Mouse (Mus musculus) ES-Bruce4 (cell line): ENCODE data around the gene Cdh13. TPM values are rescaled to one million over a fixed set of nuclear protein-coding genes. Genes with fewer than 3 reads are reported as not detected.

Source experiments
- H3K27ac ChIP-seq: 2 replicates; pipeline ENCODE4 v1.5.1; 2012; ENCODE audit warnings: low read length, inconsistent platforms; ENCODE audit not compliant: insufficient read depth
- H3K27me3 ChIP-seq: 2 replicates; pipeline ENCODE4 v1.6.1; 2012; ENCODE audit warnings: mild to moderate bottlenecking, low read length, inconsistent platforms; ENCODE audit not compliant: control insufficient read depth, poor library complexity, insufficient read depth, severe bottlenecking
- H3K36me3 ChIP-seq: 2 replicates; pipeline ENCODE4 v1.6.1; 2012; ENCODE audit warnings: inconsistent platforms, mild to moderate bottlenecking, low read length, moderate library complexity; ENCODE audit not compliant: control insufficient read depth, poor library complexity, insufficient read depth, severe bottlenecking
- H3K4me1 ChIP-seq: one replicate; pipeline ENCODE4 v1.8.1; 2011; ENCODE audit warnings: low read length; ENCODE audit not compliant: control insufficient read depth, insufficient read depth
- H3K4me3 ChIP-seq: 2 replicates; pipeline ENCODE4 v1.5.1; 2011; ENCODE audit warnings: low read depth, mild to moderate bottlenecking, low read length
- H3K9ac ChIP-seq: 2 replicates; pipeline ENCODE4 v1.6.1; 2012; ENCODE audit warnings: low read depth, mild to moderate bottlenecking, inconsistent platforms; ENCODE audit not compliant: poor library complexity, severe bottlenecking
- H3K9me3 ChIP-seq: replicated peaks from 2 replicates; pipeline ENCODE4 v1.6.1; 2012; ENCODE audit warnings: mild to moderate bottlenecking, low read length, inconsistent platforms; ENCODE audit not compliant: control insufficient read depth, poor library complexity, insufficient read depth, severe bottlenecking
- CTCF ChIP-seq: IDR thresholded peaks from one replicate; pipeline ENCODE4 v1.8.1; 2011; ENCODE audit warnings: low read depth, low read length
- EP300 ChIP-seq: IDR thresholded peaks from 2 replicates; pipeline ENCODE4 v1.6.1; 2011; ENCODE audit warnings: low read depth, low read length; ENCODE audit not compliant: insufficient read depth
- POLR2A ChIP-seq: IDR thresholded peaks from one replicate; pipeline ENCODE4 v1.8.1; 2011; ENCODE audit warnings: low read length; ENCODE audit not compliant: insufficient read depth
- polyA plus RNA-seq: library from polyadenylated mRNA; stranded (reverse); fragments of >200 nt; gene quantifications from 2 replicates; pipeline ENCODE4 v1.2.4, GENCODE M21; 2011; ENCODE audit warnings: low read depth; ENCODE audit not compliant: missing spikeins, insufficient read depth, insufficient read length

Gene Cdh13
- polyA plus RNA-seq, 1 experiment, result 2.0 TPM

GRCm38 (mm10) chr8:118995641-118996188 lies 712.2 kb downstream of the Cdh13 start:
- Histone ChIP-seq H3K27me3 (no peaks in the 10 kb centered on the region), H3K4me1 (no peaks in the 10 kb centered on the region), H3K36me3 (no peaks in the 10 kb centered on the region), H3K9ac (no peak overlapping the region), H3K27ac (no peak overlapping the region), H3K4me3 (no peak overlapping the region), H3K9me3 (peaks cover 8% of the 10 kb centered on the region)
- no peak for TF ChIP-seq CTCF
- no peak for TF ChIP-seq POLR2A
- no peak for TF ChIP-seq EP300

DNA sequence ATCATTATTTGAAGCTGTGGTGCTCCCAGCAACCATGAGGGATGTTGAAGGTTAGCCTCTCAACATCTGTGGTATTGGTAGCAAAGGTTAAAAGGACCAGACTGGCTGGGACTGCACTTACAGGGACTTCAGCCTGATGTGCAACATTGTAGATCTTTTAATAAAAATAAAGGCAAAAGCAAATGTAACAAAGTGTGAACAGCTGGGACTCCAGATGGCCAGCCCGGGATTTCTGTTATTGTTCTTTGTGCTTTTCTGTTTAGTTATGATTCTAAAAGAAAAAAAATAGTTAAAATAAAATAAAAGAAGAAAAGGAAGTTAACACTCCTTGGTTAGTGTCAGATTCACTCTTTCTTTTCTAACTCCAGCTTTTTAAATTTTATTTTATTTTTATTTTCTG lies 717.1 kb downstream of the Cdh13 start:
- Histone ChIP-seq H3K9me3 (peaks cover 8% of the 10 kb centered on the region; the same call in 1 of the 2 replicates), H3K27me3 (no peaks in the 10 kb centered on the region), H3K9ac (no peak overlapping the region), H3K27ac (no peak overlapping the region), H3K36me3 (no peaks in the 10 kb centered on the region), H3K4me3 (no peak overlapping the region), H3K4me1 (no peaks in the 10 kb centered on the region)
- TF ChIP-seq CTCF, result no peak
- no peak for TF ChIP-seq EP300
- TF ChIP-seq POLR2A, result no peak

- TF ChIP-seq CTCF, result no peak
- Histone ChIP-seq H3K4me3 (no peak overlapping the region), H3K4me1 (no peaks in the 10 kb centered on the region), H3K27me3 (no peaks in the 10 kb centered on the region), H3K9ac (no peak overlapping the region), H3K36me3 (no peaks in the 10 kb centered on the region), H3K27ac (no peak overlapping the region), H3K9me3 (peaks cover 8% of the 10 kb centered on the region; the same call in 1 of the 2 replicates)
Measured at GRCm38 (mm10) chr8:119004821-119005220, 721.3 kb downstream of the Cdh13 start.

GRCm38 (mm10) chr8:119018675-119019074 lies 735.1 kb downstream of the Cdh13 start:
- no peaks in the 10 kb centered on the region for H3K36me3 ChIP-seq
- no peaks in the 10 kb centered on the region for H3K4me1 ChIP-seq
- no peak overlapping the region for H3K4me3 ChIP-seq
- no peaks in the 10 kb centered on the region for H3K27me3 ChIP-seq
- H3K9ac ChIP-seq, result no peak overlapping the region
- TF ChIP-seq CTCF, result no peak
- TF ChIP-seq POLR2A, result no peak
- TF ChIP-seq EP300, result no peak
- H3K9me3 ChIP-seq, result no peaks in the 10 kb centered on the region
- no peak overlapping the region for H3K27ac ChIP-seq

DNA sequence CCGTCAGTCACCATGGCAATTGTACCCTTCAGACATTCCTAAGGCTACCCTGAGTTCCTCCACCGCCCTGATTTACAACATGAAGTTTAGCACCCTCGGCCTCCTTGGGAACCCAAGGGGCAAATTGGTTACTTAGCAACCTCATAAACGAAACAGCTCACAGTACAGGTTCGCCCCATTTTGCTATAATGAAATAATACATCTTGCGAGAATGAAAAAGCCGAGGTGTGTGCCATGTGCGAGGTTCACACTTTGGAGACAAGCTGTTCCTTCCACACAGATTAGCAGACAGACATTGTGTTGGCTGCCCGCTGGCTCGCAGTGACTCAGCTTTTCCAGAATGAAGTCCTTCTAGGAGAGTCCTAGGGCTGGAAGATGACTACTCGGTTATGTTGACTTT lies 737.2 kb downstream of the Cdh13 start:
- TF ChIP-seq POLR2A (no peak), CTCF (no peak), EP300 (no peak)
- Histone ChIP-seq H3K4me1 (no peaks in the 10 kb centered on the region), H3K27ac (no peak overlapping the region), H3K27me3 (no peaks in the 10 kb centered on the region), H3K9me3 (no peaks in the 10 kb centered on the region), H3K9ac (no peak overlapping the region), H3K36me3 (no peaks in the 10 kb centered on the region), H3K4me3 (no peak overlapping the region)

- Histone ChIP-seq H3K27me3 (no peaks in the 10 kb centered on the region), H3K27ac (no peak overlapping the region), H3K36me3 (no peaks in the 10 kb centered on the region), H3K4me3 (no peak overlapping the region), H3K9me3 (no peaks in the 10 kb centered on the region), H3K9ac (no peak overlapping the region), H3K4me1 (no peaks in the 10 kb centered on the region)
- TF ChIP-seq CTCF (no peak), POLR2A (no peak), EP300 (no peak)
Measured at GRCm38 (mm10) chr8:119021478-119021877, 737.9 kb downstream of the Cdh13 start.
